Mouse (Mus musculus): ENCODE results near the gene Olfr951. TPM values are rescaled to one million over a fixed set of nuclear protein-coding genes. Genes with fewer than 3 reads are reported as not detected.

Gene Olfr951
- total RNA-seq (2018; cell fraction: chromatin; rRNA removed): not detected
- not detected for total RNA-seq (2018; cell fraction: cytosol; rRNA removed)
- not detected for total RNA-seq (2018; cell fraction: nucleus; rRNA removed)
- not detected in 3 replicates for polyA plus RNA-seq (2018)

DNA sequence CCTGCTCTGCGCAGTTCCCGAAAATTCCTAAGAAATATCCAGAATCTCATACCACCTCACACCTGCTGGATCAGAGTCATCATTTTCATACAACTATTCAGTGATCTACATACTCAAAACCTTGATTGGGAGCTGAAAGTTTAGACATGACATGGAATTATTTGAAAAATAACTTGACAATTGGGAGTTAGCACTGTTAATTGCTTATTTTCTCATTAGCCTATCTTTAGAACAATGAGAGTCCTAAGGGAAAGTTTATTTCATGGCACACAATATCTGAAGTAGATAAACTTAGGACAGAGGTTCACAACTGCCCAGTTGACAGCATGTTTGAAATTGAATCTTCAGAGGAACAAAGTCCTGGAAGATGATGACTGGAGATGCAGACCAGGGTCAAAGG lies at the start of gene Olfr951:
Gene Olfr951 (plus strand): TSS at position 301 of the 400 bp plus-strand sequence.
- H3K79me2 ChIP-seq (ENCODE audit: inconsistent target): no peaks in the 10 kb centered on the region
- H3K36me3 ChIP-seq (ENCODE audit: inconsistent target): no peaks in the 10 kb centered on the region
- H3K27ac ChIP-seq: no peak within 1 kb of the TSS
- H3K4me3 ChIP-seq (ENCODE audit: inconsistent target): no peak within 1 kb of the TSS
- 86% methylated on average over 2 of the region's 2 CpGs for WGBS (ENCODE audit: missing documents)

GRCm38 (mm10) chr9:39427048-39427447 lies 39.8 kb downstream of the Olfr951 start, which contains the start of gene Olfr952:
Gene Olfr952, minus strand, starts transcription at chr9:39427148.
- Histone ChIP-seq H3K4me3 (ENCODE audit: inconsistent target) (no peak within 1 kb of the TSS), H3K79me2 (ENCODE audit: inconsistent target) (no peaks in the 10 kb centered on the region)

More at GRCm38 (mm10) chr9:39427048-39427447, 39.8 kb downstream of the Olfr951 start, which contains the start of gene Olfr952:
- no peaks in the 10 kb centered on the region for H3K36me3 ChIP-seq (ENCODE audit: inconsistent target)
- no peak within 1 kb of the TSS for H3K27ac ChIP-seq

Other genes with a start within 250 kb of the Olfr951 start
- gene Olfr943, start 221.1 kb upstream of the Olfr951 start, polyA plus RNA-seq (2018): not detected in 3 replicates
- not detected in 3 replicates for gene Olfr944, start 185.5 kb upstream of the Olfr951 start, polyA plus RNA-seq (2018)
- gene Olfr1537, start 137.4 kb upstream of the Olfr951 start, polyA plus RNA-seq (2018): not detected in 3 replicates
- gene Olfr945, start 110.6 kb upstream of the Olfr951 start, polyA plus RNA-seq (2018): not detected in 3 replicates
- not detected in 3 replicates for gene Olfr948, start 61.4 kb upstream of the Olfr951 start, polyA plus RNA-seq (2018)
- not detected in 3 replicates for gene Olfr952, start 39.7 kb downstream of the Olfr951 start, polyA plus RNA-seq (2018)
- not detected in 3 replicates for gene Olfr954, start 69.3 kb downstream of the Olfr951 start, polyA plus RNA-seq (2018)
- not detected in 3 replicates for gene Olfr955, start 84.5 kb downstream of the Olfr951 start, polyA plus RNA-seq (2018)
- not detected in 3 replicates for gene Olfr44, start 106.6 kb downstream of the Olfr951 start, polyA plus RNA-seq (2018)
- gene Olfr957, start 128.4 kb downstream of the Olfr951 start, polyA plus RNA-seq (2018): not detected in 3 replicates
- not detected in 3 replicates for gene Olfr958, start 166.6 kb downstream of the Olfr951 start, polyA plus RNA-seq (2018)
- gene Olfr959, start 188.2 kb downstream of the Olfr951 start, polyA plus RNA-seq (2018): not detected in 3 replicates
- not detected in 3 replicates for gene AW551984, start 217.0 kb downstream of the Olfr951 start, polyA plus RNA-seq (2018)
- not detected in 3 replicates for gene Olfr148, start 223.2 kb downstream of the Olfr951 start, polyA plus RNA-seq (2018)
- gene Olfr960, start 234.0 kb downstream of the Olfr951 start, polyA plus RNA-seq (2018): not detected in 3 replicates